Mouse (Mus musculus) lung, embryonic 14.5 days (tissue): ENCODE measurements at regions not wholly inside any gene's neighbourhood (a gene's known extent, or its start where the extent isn't known, plus 50 kb on each side); places are given as distances from the start of the nearest gene placed in this dataset.

Experiments used
- ATAC-seq: fragments of 200-750 bp; cut with Nextera tagmentation; 2 replicates; pipeline ENCODE4 v1.8.0; 2017; ENCODE audit warnings: mild to moderate bottlenecking, moderate TSS enrichment, moderate library complexity; ENCODE audit not compliant: insufficient read depth
- DNase-seq: peaks from one replicate; pipeline ENCODE4 v3.0.0-alpha.2; 2015
- H3K27ac ChIP-seq: fragments of 300-500 bp; sonication (generic); 2 replicates; pipeline ENCODE4 v1.5.1; 2014; ENCODE audit warnings: low read depth, mild to moderate bottlenecking, moderate library complexity
- H3K27me3 ChIP-seq: fragments of 300-500 bp; sonication (generic); 2 replicates; pipeline ENCODE4 v1.6.1; 2014; ENCODE audit warnings: low read length, control low read depth; ENCODE audit not compliant: insufficient read depth
- H3K36me3 ChIP-seq: fragments of 300-500 bp; sonication (generic); 2 replicates; pipeline ENCODE4 v1.6.1; 2014; ENCODE audit warnings: control low read depth; ENCODE audit not compliant: insufficient read depth
- H3K4me1 ChIP-seq: fragments of 300-500 bp; sonication (generic); 2 replicates; pipeline ENCODE4 v1.6.1; 2014; ENCODE audit warnings: antibody characterized with exemption, control low read depth; ENCODE audit not compliant: insufficient read depth
- H3K4me2 ChIP-seq: fragments of 300-500 bp; sonication (generic); 2 replicates; pipeline ENCODE4 v1.6.1; 2014; ENCODE audit warnings: mild to moderate bottlenecking
- H3K4me3 ChIP-seq: fragments of 300-500 bp; sonication (generic); 2 replicates; pipeline ENCODE4 v1.5.1; 2014; ENCODE audit warnings: low read depth, low read length
- H3K9ac ChIP-seq: fragments of 300-500 bp; sonication (generic); 2 replicates; pipeline ENCODE4 v1.6.1; 2014
- H3K9me3 ChIP-seq: fragments of 300-500 bp; sonication (generic); 2 replicates; pipeline ENCODE4 v1.6.1; 2016; ENCODE audit warnings: low read depth, low read length, control low read depth
- CTCF ChIP-seq: IDR thresholded peaks from 2 replicates; pipeline ENCODE4 v1.5.1; 2016; ENCODE audit warnings: antibody characterized with exemption, low read depth
- WGBS: fragments of 180-500 bp; shearing (Covaris S2); extraction: QIAGEN DNeasy Blood & Tissue Kit; methylation state at CpG from one replicate; pipeline ENCODE4 v1.1.7; 2014; 5-methylcytosine and 5-hydroxymethylcytosine counted together

DNA sequence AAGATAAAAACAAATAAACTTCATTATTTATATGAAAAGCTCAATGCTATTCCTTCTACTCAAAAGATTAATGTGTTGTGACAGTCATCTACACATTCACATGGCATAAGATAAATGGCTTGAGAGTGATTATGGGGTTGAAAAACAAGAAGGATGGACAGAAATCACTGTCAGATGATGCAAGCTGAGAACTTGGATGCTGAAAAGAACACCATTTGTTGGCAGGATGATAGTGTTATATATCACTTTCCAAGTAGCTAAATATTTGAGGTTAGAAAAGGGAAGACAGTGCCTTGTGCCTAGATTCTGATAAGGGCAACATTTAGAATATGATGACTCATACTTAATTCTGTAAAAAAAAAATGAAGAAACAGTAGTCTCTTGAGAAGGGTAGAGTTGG is 817.0 kb downstream of the Phex start:
- H3K36me3 ChIP-seq = no peaks in the 10 kb centered on the region
- no peak for TF ChIP-seq CTCF
- H3K9me3 ChIP-seq = no peaks in the 10 kb centered on the region
- no peak for ATAC-seq
- no peaks in the 10 kb centered on the region for H3K27me3 ChIP-seq
- no peak overlapping the region for H3K27ac ChIP-seq
- H3K4me3 ChIP-seq = no peak overlapping the region
- H3K4me2 ChIP-seq = no peak overlapping the region
- no peak overlapping the region for H3K9ac ChIP-seq
- no peak for DNase-seq
- H3K4me1 ChIP-seq = no peaks in the 10 kb centered on the region

DNA sequence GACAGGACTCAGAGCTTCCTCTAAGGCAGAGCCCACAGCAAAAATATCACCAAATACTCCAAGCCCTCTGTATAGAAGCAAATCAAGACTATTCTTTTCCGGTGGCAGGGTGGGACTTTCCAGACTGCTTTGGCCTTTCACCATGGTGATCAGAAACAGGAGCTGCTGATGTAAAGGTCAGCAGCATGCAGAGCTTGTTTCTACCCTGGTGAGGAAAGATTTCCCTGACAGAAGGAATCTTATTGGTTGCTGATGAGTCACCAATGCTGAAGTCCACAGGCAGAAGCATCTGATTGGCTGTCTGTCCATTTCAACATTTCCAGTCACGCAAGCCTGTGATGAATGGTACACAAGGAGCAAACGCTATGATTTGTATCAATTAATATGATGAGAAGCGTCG is 820.4 kb downstream of the Phex start:
- peak; percentile 0 for DNase-seq
- H3K4me3 ChIP-seq = no peak overlapping the region
- 56% methylated on average over 5 of the region's 5 CpGs for WGBS
- no peak for ATAC-seq
- no peak for TF ChIP-seq CTCF
- H3K27me3 ChIP-seq = no peaks in the 10 kb centered on the region
- H3K9me3 ChIP-seq = no peaks in the 10 kb centered on the region
- no peaks in the 10 kb centered on the region for H3K36me3 ChIP-seq
- H3K9ac ChIP-seq = no peak overlapping the region
- H3K4me1 ChIP-seq = no peaks in the 10 kb centered on the region
- no peak overlapping the region for H3K27ac ChIP-seq
- H3K4me2 ChIP-seq = no peak overlapping the region
